Mouse (Mus musculus) liver (tissue): ENCODE results near the gene Olfr1436.
"Not testable (repeated sequence)": the region's sequence is repeated elsewhere in the genome, so short reads cannot be mapped to it uniquely, and the experiment has no call there.

Source experiments
- DNase-seq: peaks from one replicate; pipeline ENCODE4 v3.0.0-alpha.2; 2020; ENCODE audit warnings: mixed read lengths

Gene Olfr1436

DNA sequence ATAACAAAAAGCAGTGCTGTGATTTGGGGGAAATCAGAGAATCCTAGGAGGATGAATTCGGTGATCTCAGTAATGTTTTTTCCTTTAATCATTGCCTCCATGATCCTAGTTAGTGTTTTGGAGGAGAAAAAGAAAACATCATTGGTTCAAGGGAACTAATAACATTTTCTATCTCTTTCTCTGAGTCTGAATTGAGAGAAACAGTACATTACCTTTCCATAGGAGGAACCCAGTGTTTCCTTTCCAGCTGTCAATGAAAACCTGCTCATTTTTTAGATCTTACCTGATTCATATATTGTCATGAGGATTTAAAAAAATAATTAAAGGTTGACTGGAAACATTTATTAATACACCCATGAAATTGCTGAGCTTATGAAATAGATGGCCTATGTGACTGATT lies at the start of gene Olfr1436:
TSS of gene Olfr1436 (minus strand) at position 101 of the 400 bp plus-strand sequence.
- not testable (repeated sequence) for DNase-seq

DNA sequence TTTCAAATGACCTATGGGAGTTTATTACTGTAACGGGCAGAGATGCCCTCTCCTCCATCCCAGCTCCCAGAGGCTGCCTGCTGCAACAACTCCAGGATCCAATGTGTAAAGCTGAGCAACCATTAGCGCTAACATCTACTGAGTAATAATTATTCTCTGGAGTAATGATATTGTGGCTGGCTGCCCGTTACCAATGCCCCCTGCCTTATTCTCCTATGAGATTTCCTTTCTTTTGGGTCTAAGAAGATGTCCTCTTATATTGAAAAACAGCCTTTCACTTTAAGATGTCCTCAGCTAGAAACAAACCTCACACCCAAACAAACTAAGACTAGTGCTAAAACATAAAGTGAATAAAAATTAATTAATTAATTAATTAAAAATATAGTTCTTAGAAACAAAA lies 36.9 kb upstream of the Olfr1436 start, which contains the start of gene Olfr1438-ps1:
TSS of gene Olfr1438-ps1 (minus strand) at position 101 of the 400 bp plus-strand sequence.
- no peak for DNase-seq

DNA sequence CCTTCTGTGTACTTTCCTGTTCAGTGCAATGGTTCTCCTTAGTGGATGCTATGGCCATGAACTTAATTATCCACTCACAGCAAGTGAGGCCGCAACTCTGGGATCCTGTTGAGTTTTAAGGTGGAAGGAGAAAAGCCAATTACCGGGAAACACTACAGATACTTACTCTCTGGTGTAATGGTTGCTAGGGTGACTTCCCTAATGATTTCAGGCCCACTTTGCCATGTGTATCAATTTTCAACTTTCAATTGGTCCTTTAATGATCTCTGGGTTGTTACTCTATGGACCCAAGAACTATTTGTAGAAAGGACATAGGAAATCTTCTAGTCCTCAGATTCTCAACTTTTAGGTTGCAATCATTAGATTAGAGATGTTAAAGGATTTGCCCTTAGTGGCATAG lies 26.1 kb upstream of the Olfr1436 start, which contains the start of gene Olfr1437:
TSS of gene Olfr1437 (minus strand) at position 101 of the 400 bp plus-strand sequence.
- no peak for DNase-seq

DNA sequence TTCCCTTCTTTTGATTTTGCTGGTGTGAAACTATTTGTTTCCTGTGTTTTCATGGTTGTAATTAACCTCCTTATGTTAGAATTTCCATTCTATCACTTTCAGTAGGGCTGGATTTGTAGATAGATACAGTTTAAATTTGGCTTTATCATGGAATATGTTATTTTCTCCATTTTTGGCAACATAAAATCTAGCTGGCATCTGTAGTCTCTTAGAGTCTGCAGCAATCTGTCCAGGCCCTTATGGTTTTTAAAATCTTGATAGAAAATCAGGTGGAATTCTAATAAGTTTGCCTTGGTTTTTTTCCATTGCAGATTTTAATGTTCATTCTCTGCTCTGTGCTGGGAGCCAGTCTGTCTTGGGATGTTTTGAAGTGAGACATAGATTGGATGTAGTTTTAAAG lies 6.0 kb downstream of the Olfr1436 start:
- DNase-seq: no peak

DNA sequence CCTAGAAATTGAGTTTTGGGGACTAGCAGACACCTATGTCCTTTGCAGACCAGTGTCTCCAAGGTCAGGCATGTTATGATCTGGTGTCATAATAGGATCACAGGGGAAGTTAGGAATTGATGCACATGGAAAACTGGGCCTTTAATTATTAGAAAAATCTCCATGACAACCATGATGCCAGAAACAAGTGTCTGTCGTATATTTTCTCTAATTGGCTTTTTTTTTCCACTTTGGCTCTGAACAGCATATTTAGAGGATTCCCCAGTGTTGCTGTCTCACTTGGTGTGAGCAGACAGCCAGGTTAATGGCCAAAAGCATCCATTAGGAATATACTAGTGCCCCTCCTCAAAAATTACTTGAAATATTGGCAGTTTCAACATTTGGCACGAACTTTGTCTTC lies 19.4 kb downstream of the Olfr1436 start, which contains the start of gene Olfr1434:
TSS of gene Olfr1434 (plus strand) at position 301 of the 400 bp plus-strand sequence.
- no peak for DNase-seq

DNA sequence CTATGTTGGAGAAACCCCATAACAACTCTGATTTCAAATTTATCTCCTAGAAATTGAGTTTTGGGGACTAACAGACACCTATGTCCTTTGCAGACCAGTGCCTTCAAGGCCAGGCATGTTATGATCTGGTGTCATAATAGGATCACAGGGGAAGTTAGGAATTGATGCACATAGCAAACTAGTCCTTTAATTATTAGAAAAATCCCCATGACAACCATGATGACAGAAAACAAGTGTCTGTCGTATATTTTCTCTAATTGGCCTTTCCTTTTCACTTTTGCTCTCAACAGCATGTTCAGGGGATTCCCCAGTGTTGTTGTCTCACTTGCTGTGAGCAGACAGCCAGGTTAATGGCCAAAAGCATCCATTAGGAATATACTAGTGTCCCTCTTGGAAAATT lies 38.2 kb downstream of the Olfr1436 start, which contains the start of gene Olfr235:
TSS of gene Olfr235 (plus strand) at position 301 of the 400 bp plus-strand sequence.
- DNase-seq: no peak
